Mouse (Mus musculus): ENCODE measurements at regions not wholly inside any gene's neighbourhood (a gene's known extent, or its start where the extent isn't known, plus 50 kb on each side); places are given as distances from the start of the nearest gene placed in this dataset.
A peak's percentile ranks its signal among the peaks of the same experiment; 100 is the strongest.

DNA sequence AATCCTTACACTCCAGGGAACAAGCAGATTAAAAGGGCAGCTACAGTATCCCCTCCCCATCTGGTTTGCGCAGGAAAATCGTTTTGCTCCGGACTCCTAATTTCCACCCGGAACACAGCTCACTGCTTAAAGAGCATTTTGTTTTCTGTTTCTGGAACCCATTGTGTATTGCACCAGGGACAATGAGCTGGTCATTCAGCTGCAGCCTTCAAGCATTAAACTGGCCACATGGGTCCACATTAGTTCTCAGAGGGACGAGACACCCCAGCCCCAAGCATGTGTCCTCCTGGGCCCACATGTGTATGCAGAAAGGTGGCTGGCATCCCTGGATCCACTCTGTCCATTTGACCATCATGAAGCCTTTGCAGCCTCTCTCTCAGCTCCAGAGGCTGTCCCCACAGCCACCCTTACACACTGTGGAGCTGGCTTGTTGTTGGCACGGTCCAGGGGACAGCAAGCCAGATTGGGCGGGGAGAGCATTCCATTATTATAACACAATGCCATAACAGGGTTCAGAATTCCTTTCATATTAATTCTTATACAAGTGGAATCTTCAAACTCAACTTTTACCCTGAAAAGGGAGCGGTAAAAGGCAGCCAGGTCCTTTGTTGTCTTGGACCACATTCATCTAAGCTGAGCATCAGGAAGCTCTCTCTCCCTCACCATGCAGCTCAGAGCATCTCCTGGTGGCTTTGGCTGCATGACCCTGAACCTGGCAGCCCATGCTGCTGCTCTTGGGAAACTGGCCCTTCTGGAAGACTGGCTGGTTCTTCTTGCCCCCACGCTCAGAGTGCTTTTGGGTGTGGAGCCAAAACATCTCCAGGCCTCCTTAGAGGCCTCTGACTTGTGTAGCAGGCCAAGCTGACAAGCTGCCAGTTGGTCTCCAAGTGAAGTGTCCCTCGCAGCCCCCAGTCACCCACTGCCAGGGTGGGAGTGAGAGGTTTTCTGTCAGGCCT, 373.4 kb downstream of the Foxo1 start:
- DNase-seq (ENCODE audit: low spot score) = no peak

DNA sequence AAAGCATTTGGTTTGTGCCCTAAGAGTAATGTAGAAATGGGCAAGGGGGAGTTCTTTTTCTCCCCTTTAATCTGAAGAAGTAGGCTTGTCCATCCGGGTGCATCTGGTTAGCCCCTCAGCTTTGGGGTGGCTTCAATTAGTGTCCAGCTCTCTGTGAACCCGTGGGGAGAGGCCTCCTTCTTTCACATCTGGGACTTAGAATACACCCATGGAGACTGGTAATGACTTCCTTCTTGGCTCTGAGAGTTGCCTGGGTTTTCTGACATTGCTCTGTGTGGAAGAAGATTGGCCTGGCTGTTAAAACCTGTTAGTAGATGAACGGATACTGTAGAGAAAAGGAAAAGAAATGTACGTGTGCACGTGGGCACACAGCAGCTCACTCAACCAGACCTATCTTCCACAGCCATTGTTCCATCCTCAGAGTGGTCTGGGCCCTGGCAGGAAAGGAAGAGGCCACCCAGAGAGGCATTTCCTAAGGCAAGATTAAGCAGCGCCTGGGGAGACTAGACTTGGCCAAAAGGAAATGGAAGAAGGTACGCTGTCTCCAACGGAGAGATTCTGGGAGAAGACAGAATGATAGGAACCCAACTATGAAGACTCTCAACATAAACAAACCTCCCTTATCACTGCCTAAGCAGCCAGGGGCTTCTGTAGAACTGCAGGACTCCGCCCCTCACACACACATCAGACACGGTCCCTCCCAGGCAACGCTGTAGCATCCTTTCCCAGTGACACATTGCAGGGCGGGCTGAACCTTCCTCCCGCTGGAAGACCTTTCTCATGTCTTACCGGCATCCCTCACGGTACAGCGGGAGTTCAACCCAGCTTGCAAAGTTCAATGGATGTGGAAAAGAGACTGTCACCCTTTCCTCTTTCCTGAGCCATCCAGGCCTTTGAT, 372.4 kb downstream of the Foxo1 start:
- no peak for DNase-seq (ENCODE audit: low spot score)

GRCm38 (mm10) chr3:52638816-52639215, 370.7 kb downstream of the Foxo1 start:
- no peak for DNase-seq (ENCODE audit: low spot score)

DNA sequence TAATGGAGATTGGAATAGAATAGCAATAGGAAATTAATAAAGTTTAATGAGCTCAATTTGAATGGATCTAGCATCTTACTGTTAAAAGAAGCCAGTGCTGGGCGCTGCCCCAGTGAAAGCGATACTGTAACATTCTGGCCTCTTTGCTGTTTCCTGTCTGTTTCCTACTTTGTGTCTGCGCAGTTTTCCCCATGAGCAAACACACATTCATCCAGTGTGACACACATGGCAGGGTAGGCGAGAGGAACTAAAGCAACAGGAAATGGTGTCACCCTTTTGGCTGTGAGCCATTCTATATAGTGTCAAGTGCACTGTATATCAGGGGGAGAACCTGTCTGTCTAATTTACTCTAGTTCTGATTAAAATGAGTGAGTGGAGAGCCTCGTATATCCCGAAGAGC, 366.2 kb downstream of the Foxo1 start:
- DNase-seq (ENCODE audit: low spot score) = no peak

DNA sequence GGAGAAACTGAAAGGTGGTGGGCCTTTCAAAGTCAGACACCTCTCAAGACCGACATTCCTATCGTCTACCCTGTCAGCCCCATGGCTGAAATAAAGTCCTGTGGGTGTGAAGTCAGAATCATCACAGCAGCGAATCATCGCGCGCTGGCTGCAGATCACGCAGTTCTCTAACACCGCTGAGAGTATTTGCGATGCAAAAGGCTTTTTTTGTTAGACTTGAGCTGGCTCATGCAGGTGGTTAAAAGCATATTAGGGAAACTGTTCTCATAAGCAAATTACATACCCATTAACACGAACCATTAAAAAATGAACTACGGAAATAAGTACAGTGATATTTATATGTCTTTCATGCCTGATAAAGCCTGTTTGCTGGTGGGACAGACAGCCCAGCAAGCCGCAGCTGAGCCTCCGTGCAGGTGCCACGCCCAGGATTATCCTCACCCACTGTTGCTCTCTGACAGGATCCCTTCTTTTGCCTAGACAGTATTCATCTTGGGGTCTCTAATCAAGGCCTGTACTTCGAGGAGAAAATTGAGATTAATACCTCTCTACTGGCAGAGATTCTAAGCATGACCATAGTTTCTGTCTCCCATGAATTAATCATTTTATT, 365.5 kb downstream of the Foxo1 start:
- no peak for DNase-seq (ENCODE audit: low spot score)

- DNase-seq (ENCODE audit: low spot score) = no peak
These were observed 364.5 kb downstream of the Foxo1 start for GRCm38 (mm10) chr3:52632635-52633034.

GRCm38 (mm10) chr3:52630209-52630608, 362.1 kb downstream of the Foxo1 start:
- no peak for DNase-seq (ENCODE audit: low spot score)

GRCm38 (mm10) chr3:52625125-52625524, 357.0 kb downstream of the Foxo1 start:
- no peak for DNase-seq (ENCODE audit: low spot score)

GRCm38 (mm10) chr3:52622530-52622929, 354.4 kb downstream of the Foxo1 start:
- DNase-seq (ENCODE audit: low spot score) = no peak

GRCm38 (mm10) chr3:52621936-52622335, 353.8 kb downstream of the Foxo1 start:
- DNase-seq (ENCODE audit: low spot score) = no peak

- DNase-seq (ENCODE audit: low spot score) = no peak
These were observed 350.7 kb downstream of the Foxo1 start for GRCm38 (mm10) chr3:52618925-52619224.

DNA sequence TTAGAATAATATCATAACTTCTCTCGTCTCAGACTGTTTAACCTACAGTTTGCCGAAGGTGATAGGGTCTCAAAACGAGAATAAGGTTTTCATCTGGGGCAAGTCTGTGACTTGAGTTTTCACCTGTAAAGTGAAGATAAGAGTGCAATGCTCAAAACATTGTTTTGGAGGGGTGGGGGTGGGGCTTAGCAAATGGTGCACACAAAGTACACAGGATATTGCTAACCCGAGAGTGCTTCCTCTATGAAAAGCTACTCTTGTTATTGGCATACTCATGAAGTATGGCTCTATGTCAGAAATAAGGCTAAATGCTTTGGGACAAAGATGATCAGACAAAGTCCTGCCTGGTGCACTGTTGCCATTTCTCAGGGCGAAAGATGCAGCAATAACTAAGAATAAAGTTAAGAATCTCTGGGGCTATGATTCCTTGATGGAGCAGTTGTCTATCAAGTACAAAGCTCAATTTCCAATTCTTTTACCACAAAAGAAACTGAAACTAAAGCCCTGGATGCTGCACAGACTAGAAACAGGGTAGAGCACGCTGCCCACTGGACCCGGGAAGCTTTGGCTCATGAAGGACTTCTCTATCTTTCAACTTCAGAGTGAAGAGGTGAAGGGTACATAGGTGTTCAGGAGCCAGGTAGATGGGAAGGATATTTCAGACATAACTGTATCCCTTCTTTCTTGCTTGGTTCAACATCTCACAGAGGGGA, 350.2 kb downstream of the Foxo1 start:
- no peak for DNase-seq (ENCODE audit: low spot score)

- DNase-seq (ENCODE audit: low spot score) = no peak
These were observed 349.4 kb downstream of the Foxo1 start for GRCm38 (mm10) chr3:52617413-52618149.

DNA sequence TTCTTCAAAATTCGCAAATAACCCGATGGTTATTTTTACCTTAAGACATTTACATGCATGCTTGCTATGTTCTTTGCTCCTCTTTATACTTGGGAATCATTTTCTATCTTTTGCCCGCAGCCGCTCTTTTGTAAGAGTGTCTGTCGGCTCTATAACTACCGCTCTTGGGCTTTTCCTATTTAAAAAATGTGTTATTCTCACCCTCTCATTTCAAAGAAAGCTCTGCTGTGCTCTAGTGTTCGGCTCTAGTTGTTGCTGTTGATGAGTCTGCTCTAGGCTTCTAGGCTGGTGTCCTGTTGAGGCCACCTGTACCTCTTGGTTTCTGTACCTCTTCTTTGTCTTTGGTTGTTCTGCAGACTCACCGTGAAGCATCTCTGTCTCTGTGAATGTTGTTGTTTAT, 343.7 kb downstream of the Foxo1 start:
- DNase-seq (ENCODE audit: low spot score) = no peak

DNA sequence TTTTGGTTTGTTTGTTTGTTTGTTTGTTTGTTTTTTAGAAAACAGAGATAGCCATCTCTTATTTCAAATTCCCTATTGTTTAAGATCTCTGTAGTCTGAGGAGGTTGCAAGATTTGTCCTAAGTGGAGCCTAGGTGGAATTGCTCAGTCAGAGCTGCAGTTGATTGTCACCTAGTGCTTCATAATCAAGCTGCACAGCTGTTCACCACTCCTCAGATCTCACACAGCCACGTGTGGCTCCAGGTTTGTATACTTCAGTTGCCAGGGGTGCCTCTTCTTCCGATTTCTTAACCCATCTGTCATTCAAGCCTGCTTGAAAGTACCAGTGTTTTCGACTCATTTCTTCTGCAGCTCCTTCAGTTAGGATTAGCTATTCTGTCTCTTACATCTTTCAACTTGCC, 342.3 kb downstream of the Foxo1 start:
- DNase-seq (ENCODE audit: low spot score) = no peak

- no peak for DNase-seq (ENCODE audit: low spot score)
These were observed 339.9 kb downstream of the Foxo1 start for GRCm38 (mm10) chr3:52608086-52608426.

DNA sequence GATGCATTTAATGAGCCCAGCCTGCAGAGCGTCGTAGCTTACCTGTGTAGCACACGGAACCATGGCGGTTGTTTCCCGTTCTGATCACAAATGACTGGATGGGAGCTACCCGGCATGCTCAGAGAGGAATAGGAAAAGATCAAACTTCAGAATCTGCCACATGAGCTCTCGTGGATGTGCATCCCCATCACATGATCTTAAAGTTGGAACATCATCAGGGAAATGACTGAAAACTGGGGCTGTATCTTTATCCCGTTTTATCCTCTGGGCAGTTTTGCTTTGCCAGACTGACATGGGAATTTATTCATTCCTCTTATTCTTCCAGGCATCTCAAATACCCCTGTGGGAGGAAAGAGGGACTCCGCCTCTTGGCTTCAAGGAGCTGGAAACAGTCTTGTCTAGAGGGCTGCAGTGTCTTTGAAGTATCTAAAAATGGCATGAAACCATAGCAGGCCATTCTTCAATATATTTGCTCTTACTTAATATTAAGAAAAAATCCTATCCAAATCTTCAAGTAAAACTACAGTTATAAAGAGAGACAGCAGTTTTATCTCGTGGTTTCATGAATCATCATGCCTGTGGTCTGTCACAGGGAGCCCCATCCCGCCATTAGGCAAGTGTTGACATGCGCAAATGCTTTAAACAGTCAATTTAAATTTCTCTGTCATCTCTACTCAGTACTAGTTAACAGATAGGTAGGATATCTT, 339.4 kb downstream of the Foxo1 start:
- no peak for DNase-seq (ENCODE audit: low spot score)

DNA sequence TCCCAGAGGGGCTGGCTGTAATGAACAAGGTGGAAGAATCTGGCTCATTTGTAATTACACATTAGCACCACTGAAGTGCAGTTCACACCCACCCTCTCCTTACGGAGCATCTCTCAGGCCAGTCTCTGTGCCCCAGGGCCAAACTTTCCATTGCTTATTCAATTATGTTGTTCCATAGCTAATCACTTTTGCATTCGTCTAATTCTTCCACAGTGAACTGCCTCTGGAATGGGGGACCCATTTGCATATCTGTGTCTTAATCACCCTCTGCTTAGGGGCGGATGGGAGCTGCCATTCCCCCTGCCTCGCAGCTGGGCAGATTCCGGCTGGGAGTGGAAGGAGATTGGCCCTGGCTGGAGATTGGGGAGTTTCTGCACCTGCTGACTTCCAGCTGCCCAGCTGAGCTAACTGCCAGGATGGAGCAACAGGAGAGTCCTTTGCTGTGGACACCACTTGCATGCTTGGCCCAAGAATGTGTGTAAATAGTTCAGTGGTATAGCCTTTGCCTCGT, 337.2 kb downstream of the Foxo1 start:
- DNase-seq (ENCODE audit: low spot score) = no peak

DNA sequence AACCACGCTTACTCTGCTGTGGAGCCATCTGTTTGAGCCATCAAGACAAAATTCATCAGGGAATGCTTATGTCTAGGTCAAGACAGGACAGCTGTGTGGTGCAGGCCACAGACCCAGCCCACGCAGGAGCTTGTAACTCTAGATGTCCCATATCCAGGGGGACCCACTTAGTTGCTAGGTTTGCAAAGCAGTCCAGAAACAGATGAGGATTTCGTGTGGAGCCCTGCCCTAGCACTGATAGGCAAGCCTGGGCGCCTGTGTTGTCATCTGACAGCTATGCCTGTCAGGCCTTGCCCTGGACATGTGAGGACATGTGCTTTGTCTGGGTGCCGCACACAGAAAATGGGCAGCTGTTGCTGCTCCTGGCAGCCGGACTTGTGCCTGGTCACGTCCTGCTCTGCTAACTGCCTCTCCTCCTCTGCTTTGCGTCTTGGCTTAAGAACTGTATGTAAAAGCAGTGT, 335.1 kb downstream of the Foxo1 start:
- peak; percentile 60 for DNase-seq (ENCODE audit: low spot score)
